Mouse (Mus musculus) cortical plate, adult 2 months (tissue): ENCODE results near the gene Gprasp2. TPM values are rescaled to one million over a fixed set of nuclear protein-coding genes. Genes with fewer than 3 reads are reported as not detected.
A peak's percentile ranks its signal among the peaks of the same experiment; 100 is the strongest.
"Not testable (repeated sequence)": the region's sequence is repeated elsewhere in the genome, so short reads cannot be mapped to it uniquely, and the experiment has no call there.

Experiments
- H3K27ac ChIP-seq: fragments of 200-500 bp; 2 replicates; pipeline ENCODE4 v1.5.1; 2012; ENCODE audit warnings: low read length, control low read depth, inconsistent platforms; ENCODE audit not compliant: insufficient read depth
- H3K4me1 ChIP-seq: fragments of 200-500 bp; 2 replicates; pipeline ENCODE4 v1.6.1; 2011; ENCODE audit warnings: low read length; ENCODE audit not compliant: control insufficient read depth, insufficient read depth
- H3K4me3 ChIP-seq: fragments of 200-500 bp; 2 replicates; pipeline ENCODE4 v1.5.1; 2011; ENCODE audit warnings: mild to moderate bottlenecking, low read length, control low read depth; ENCODE audit not compliant: insufficient read depth
- CTCF ChIP-seq: fragments of 200-500 bp; IDR thresholded peaks from 2 replicates; pipeline ENCODE4 v1.5.1; 2011; ENCODE audit warnings: mild to moderate bottlenecking, control low read depth, low read length; ENCODE audit not compliant: insufficient read depth; ENCODE audit errors: extremely low read depth
- POLR2A ChIP-seq: fragments of 200-500 bp; IDR thresholded peaks from 2 replicates; pipeline ENCODE4 v1.6.1; 2011; ENCODE audit warnings: mild to moderate bottlenecking, low read length, control low read depth; ENCODE audit not compliant: insufficient read depth; ENCODE audit errors: extremely low read depth
- polyA plus RNA-seq: library from polyadenylated mRNA; depleted of rRNA; stranded (reverse); fragments of >200 nt; gene quantifications from 2 replicates; pipeline ENCODE4 v1.2.3, GENCODE M21; 2012; rRNA removed

Gprasp2 gene
- 91.8 and 112 TPM in 2 replicates for polyA plus RNA-seq

- H3K27ac ChIP-seq = peak within 1 kb of the TSS; percentile 88
- not testable (repeated sequence) for H3K4me1 ChIP-seq
- peak within 1 kb of the TSS; percentile 63 for H3K4me3 ChIP-seq
- TF ChIP-seq POLR2A = peak; percentile 23; the same call in 1 of the 2 replicates
Measured at GRCm38 (mm10) chrX:135838521-135839360, at the start of gene Gprasp2. Gene Gprasp2, plus strand, starts transcription at chrX:135839034.

GRCm38 (mm10) chrX:135791536-135791935, 47.3 kb upstream of the Gprasp2 start:
- TF ChIP-seq POLR2A (no peak), CTCF (no peak)
- Histone ChIP-seq H3K27ac (no peak overlapping the region; the same call in 1 of the 2 replicates), H3K4me1 (no peaks in the 10 kb centered on the region), H3K4me3 (no peak overlapping the region)

GRCm38 (mm10) chrX:135792326-135792725, 46.5 kb upstream of the Gprasp2 start:
- H3K27ac ChIP-seq = no peak overlapping the region
- no peaks in the 10 kb centered on the region for H3K4me1 ChIP-seq
- no peak overlapping the region for H3K4me3 ChIP-seq
- TF ChIP-seq POLR2A (no peak), CTCF (no peak)

GRCm38 (mm10) chrX:135795591-135796304, 43.1 kb upstream of the Gprasp2 start:
- TF ChIP-seq POLR2A = peak; percentile 38; the same call in 1 of the 2 replicates
- H3K4me1 ChIP-seq = not testable (repeated sequence)
- Histone ChIP-seq H3K27ac (0 out of 2 replicates have a peak overlapping the region, but pooled peaks have one; percentile 33), H3K4me3 (peak overlapping the region; percentile 75)

GRCm38 (mm10) chrX:135796305-135797211, 42.3 kb upstream of the Gprasp2 start:
- H3K27ac ChIP-seq = peak overlapping the region; percentile 33; the same call in 1 of the 2 replicates
- H3K4me1 ChIP-seq = not testable (repeated sequence)
- peak overlapping the region; percentile 75 for H3K4me3 ChIP-seq

- peak; percentile 38; the same call in 1 of the 2 replicates for TF ChIP-seq CTCF
- H3K4me1 ChIP-seq = not testable (repeated sequence)
- H3K27ac ChIP-seq = peak within 1 kb of the TSS; percentile 33; the same call in 1 of the 2 replicates
- H3K4me3 ChIP-seq = peak within 1 kb of the TSS; percentile 75
Measured at GRCm38 (mm10) chrX:135797212-135797644, 41.6 kb upstream of the Gprasp2 start, which contains the start of gene Bhlhb9. Gene Bhlhb9, plus strand, starts transcription at chrX:135797594.

GRCm38 (mm10) chrX:135804149-135804548, 34.7 kb upstream of the Gprasp2 start:
- TF ChIP-seq CTCF = no peak
- no peak for TF ChIP-seq POLR2A
- Histone ChIP-seq H3K4me1 (no peaks in the 10 kb centered on the region), H3K27ac (no peak overlapping the region), H3K4me3 (no peak overlapping the region)

- Histone ChIP-seq H3K27ac (no peak overlapping the region), H3K4me1 (no peaks in the 10 kb centered on the region), H3K4me3 (no peak overlapping the region)
- TF ChIP-seq CTCF (peak; percentile 37; the same call in 1 of the 2 replicates), POLR2A (no peak)
Measured at GRCm38 (mm10) chrX:135805780-135806179, 33.1 kb upstream of the Gprasp2 start.

- H3K4me3 ChIP-seq, H3K4me1 ChIP-seq, H3K27ac ChIP-seq: not testable (repeated sequence)
Measured at GRCm38 (mm10) chrX:135835896-135836295, 2.9 kb upstream of the Gprasp2 start.
